Mouse (Mus musculus): Measurements from ENCODE around the gene Ahnak.

DNA sequence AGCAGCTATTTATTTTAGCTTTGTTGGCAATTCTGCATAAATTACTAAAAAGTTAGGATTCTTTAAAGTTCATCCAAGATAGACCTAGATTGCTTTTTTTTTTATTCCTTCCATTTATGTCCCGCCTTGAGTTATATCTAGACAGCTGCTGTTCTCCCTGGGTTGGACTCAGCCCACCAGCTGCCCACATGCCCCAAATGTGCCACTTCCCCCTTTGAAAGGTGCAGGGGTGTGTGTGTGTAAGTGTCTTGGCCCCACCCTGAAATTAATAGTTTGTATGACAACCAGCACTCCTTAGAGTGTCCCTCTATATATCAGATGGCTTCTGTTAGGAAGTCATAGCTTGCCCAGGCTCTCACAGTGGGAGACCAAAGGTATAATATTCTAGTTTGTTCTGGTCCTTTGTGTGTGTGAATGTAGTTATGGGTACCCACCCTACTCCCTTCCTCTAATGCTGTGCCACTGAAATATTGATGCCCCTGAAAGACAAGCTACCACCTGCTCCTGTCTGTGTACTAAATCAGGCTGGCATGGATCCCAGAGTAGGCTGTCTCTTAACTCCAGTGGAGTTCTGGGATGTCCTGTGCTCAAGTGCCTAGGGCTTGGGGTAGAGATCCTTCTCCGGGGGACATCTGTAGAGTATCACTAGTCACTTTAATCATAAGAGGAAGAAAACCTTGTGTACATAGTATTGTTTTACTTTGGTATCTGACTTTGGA is 7.5 kb upstream of the Ahnak start:
- TF ChIP-seq CTCF (IDR thresholded peaks at IDR 0.05; ENCODE audit: insufficient read depth, low read length) (no peak), POLR2A (IDR thresholded peaks at IDR 0.05; ENCODE audit: borderline replicate concordance, extremely low read depth, low read depth, low read length) (no peak)

All from lung, adult 2 months (tissue).